Mouse (Mus musculus) c-Kit-positive CD71-negative TER-119-negative erythroid progenitor cells, embryonic 14.5 days (primary cell): Measurements from ENCODE around the gene Sipa1l1.

ENCODE experiments used
- DNase-seq: peaks from one replicate; pipeline ENCODE4 v3.0.0-alpha.2; 2013; ENCODE audit warnings: low read depth

Sipa1l1 gene

DNA sequence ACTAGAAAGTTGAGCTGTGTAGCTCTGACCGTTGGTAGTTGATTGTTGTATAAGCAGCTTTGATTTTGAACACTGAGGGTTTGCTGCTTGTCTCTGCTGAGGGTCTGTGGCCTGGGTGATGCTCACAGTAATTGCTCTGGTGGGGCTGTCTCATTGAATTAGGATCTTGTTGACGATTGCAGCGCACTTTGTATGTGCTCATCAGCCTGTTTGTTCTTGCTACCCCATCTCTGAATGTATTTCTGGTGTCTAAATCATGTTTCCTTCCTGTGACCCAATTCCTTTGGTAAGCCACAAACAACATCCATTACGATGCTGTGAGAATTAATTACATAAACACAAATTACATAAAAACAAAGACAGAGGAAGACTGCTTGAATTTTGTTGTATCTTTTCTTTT is 39.5 kb downstream of the Sipa1l1 start:
- DNase-seq = no peak

GRCm38 (mm10) chr12:82209753-82210152 is 40.6 kb downstream of the Sipa1l1 start:
- DNase-seq = no peak

DNA sequence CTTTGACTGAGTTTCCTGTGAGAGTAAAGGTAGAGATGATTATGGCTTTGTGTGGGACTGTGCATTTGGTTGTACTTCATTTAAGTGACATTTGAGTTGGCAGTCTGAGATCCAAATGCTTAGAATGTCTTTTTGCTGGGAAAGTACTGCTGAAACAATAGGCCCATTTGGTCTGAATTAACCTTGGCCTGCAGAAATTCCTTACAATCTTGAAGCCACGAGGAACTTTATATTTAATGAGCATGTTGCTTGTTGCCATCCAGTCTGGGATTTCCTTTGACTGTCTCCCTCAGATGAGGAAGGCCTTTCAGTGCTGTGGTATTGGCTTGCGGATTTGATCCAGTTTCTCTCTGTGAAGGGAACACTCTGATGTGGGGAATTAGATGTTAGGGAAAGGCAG is 43.9 kb downstream of the Sipa1l1 start:
- no peak for DNase-seq

DNA sequence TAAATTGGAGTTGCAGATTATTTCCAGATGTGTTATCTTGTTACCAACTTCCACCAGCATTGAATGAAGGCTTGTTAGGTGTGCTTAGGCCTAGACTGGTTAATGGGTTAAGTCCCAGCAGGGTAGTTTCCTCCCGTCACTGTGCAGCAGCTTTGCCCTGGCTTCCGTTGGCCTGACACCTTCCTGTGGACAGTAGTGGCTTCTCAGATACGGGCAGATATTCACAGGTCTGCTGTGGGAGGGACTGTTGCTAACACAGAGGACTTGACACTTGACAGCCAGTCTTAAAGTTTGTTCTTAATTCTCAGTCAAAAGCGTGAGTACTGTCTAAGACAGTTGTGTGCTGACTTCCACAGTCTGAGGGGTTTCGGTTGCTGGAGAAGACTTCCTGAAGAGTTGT is 45.8 kb downstream of the Sipa1l1 start:
- no peak for DNase-seq

DNA sequence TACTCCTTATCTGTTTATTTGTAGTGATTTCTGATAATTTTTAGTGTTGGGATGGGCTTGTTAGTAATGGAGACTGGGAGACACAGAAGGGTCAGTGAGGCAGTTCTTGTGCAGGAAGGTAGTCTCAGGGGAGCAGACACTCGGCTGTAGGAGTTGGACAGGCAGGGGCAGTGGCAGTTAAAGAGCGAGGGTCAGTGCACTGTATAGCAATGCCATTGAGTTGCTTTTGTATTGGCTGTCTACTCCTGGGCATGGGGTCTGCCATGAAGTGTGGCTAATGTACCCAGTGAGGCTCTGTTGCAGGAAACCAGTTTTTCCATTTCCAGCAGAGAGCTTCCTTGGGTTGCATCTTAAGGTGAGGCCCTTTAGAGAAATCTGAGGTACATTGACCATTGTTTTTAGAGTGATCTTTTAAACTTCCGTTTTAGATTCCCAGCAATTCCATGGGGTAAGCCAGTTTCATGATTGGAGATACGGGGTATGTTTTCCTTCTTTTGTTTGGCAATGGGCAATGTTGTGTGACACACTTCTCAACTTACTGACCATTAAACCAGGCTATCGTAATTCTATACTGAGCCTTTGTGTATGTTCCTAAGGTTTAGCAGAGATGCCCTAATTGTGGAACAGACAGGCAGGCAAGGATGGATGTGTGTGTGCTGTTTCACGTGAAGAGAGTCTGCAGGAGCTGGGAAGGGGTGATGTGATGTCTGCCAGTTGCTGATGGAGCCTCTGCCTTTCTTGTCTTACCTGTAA is 47.9 kb downstream of the Sipa1l1 start:
- no peak for DNase-seq

- no peak for DNase-seq
Observed at GRCm38 (mm10) chr12:82218201-82218600, 49.1 kb downstream of the Sipa1l1 start.

GRCm38 (mm10) chr12:82220367-82221089 is 51.4 kb downstream of the Sipa1l1 start:
- DNase-seq = no peak

DNA sequence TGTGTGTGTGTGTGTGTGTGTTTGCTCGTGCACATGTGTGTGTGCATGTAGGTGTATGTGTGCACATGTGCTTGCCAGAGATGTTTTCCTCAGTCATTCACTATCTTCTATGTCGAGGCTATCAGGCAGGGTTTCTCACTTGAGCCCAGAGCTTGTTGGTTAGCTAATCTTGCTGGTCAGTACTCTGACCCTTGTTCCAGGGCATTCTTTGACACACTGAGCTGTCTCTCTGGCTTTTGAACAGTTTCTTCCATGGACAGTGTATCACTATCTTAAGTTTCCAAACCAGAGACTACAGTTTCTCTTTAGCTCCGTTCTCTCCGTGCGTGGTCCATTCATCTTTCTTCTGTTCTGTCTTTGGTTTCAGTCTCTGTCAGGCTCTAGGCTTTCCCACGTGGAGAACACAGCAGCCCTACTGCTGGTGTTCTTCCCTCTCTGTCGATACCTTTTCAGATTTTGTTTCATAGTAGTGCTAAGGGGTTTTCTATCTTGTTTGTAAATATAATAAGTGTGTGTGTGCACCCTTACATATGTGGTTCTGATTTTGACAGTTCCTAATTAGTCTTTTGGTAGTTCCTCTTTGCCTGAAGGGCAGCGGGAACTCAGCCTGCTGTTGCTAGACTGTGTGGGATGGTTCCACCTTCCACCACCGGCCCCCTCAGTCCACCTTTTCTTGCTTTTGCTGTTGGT is 54.2 kb downstream of the Sipa1l1 start:
- DNase-seq = no peak

GRCm38 (mm10) chr12:82224848-82225247 is 55.7 kb downstream of the Sipa1l1 start:
- no peak for DNase-seq

- DNase-seq = no peak
Observed at GRCm38 (mm10) chr12:82225278-82225677, 56.2 kb downstream of the Sipa1l1 start.

DNA sequence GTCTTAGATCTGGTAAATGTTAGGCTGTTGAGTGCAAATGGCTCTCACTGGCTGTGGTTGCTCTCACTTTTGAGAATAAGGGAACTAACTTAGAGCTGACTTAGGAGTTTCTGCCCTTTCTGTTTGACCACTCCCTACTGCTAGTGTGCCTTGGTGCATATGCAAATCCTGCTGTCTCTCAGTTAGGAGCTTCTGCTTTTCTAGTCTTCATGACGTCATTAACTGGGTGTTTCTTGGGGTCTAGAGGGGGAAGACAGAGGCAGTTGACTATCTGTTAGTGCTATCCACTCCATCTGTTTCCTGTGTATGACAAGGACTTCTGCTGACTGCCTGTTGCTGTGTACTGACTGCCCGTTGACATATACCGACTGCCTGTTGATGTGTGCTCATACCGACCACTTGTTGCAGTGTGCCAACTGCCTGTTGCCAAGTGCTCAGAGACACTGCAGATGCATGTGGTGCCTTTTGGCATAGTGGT is 56.7 kb downstream of the Sipa1l1 start:
- peak; percentile 84 for DNase-seq

DNA sequence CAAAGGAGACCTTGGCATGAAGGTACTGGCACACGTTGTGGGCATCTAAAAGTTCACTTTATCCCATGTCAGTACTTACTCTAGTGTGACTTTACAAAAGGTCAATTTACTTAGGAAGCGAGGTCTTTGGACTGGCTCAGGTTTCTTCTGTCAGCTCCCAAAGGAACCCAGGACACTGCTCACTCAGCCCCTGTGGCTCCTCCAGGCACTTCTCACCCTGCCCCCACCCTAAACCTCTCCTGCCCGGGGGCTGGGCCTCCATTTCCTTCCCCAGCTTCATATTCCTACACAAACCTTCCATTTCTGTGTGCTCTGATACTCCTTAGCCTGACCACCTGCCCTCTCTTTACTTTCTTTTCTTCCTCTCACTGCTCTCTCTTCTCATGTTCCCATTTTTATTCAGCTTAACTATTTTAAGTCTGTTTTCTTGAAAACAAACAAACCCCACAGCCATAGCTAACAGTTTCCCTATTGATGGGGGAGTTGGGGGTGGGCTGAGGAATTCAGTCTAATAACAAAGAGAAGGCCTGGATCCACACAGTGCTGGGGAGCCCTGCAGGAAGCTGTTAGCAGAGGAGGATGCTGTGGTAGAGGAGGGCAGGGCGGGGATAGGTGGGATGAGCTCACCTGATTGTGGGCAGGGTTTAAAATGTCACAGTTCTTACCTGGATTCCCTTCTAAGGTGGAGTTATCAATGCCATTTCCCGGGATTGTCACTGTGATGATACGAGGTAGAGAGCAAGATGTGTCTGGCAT is 57.4 kb downstream of the Sipa1l1 start:
- DNase-seq = no peak

DNA sequence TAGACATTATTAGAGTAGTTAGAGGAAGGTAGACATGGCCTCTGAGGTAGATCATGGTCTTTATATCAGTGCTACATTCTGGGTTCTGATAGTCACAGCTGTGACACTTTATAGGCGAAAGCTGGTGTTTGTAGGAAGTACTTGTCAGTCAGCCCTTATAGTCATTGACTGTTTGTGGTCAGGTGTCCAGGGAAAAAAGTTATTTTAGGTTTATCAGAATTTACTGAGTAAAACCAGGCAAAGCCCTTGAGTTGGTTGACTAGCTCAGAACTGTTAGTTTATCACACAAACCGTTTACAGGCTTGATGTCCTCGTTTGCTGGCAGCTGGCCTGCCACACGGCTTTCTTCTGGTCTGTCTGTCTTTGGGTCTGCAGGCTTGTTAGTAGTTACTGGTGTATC is 61.0 kb downstream of the Sipa1l1 start:
- DNase-seq = no peak

- no peak for DNase-seq
Observed at GRCm38 (mm10) chr12:82231191-82231590, 62.1 kb downstream of the Sipa1l1 start.

- no peak for DNase-seq
Observed at GRCm38 (mm10) chr12:82233177-82233576, 64.1 kb downstream of the Sipa1l1 start.

GRCm38 (mm10) chr12:82234463-82235223 is 65.5 kb downstream of the Sipa1l1 start:
- no peak for DNase-seq

- no peak for DNase-seq
Observed at GRCm38 (mm10) chr12:82237095-82237494, 68.0 kb downstream of the Sipa1l1 start.

DNA sequence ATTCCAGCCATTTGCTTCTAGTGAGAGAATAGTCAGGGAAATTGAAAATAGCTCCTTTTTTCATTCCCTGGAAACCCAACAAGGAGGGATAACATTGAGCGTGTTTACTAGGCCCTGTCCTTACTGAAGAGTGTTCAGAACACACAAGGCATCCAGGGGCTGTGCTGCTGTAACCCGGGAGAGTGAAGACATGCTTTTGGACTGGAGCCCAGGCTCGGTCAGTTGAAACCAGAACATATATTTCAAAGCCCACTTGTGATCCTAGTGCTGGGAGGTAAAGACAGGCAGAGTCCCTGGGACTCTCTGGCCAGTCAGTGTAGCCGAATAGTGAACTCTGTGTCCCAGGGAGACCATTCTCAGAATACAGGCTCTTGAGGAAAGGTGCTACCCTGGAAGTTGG is 68.8 kb downstream of the Sipa1l1 start:
- no peak for DNase-seq

DNA sequence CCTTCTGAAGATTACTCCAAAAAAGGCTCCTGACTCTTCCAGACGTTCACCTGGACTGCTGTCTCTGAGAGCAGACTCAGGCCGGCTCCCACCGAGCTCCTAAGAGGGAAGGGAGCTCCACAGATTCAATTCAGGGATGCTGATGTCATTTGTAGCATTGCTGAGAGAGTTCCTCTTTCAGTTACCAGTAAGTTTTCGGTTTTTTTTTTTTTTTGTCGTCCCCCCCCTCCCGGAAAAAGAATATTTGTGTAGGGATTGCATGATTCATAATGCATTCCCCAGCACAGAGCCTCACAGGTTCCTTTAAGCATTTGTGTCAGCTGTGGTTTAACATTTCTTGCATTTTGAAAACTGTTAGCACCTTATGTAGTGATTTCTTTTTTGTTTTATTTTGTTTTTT is 71.6 kb downstream of the Sipa1l1 start:
- no peak for DNase-seq

GRCm38 (mm10) chr12:82245219-82245618 is 76.1 kb downstream of the Sipa1l1 start:
- DNase-seq = peak; percentile 73

GRCm38 (mm10) chr12:82246422-82246821 is 77.3 kb downstream of the Sipa1l1 start:
- no peak for DNase-seq
